Mouse (Mus musculus) naive thymus-derived CD4-positive, alpha-beta T cell, adult 2 months (primary cell): ENCODE data around the gene Scmh1.
"Not testable (repeated sequence)": the region's sequence is repeated elsewhere in the genome, so short reads cannot be mapped to it uniquely, and the experiment has no call there.

ENCODE experiments used
- DNase-seq: peaks from one replicate; pipeline ENCODE4 v3.0.0-alpha.2; 2011; ENCODE audit warnings: low read depth

Gene Scmh1

GRCm38 (mm10) chr4:120405144-120405805 is at the start of gene Scmh1:
Gene Scmh1 (plus strand): TSS chr4:120405281.
- DNase-seq, result peak; percentile 68

GRCm38 (mm10) chr4:120360011-120360521 is 45.0 kb upstream of the Scmh1 start:
- no peak for DNase-seq

GRCm38 (mm10) chr4:120364729-120365128 is 40.4 kb upstream of the Scmh1 start:
- no peak for DNase-seq

- DNase-seq, result no peak
Observed at GRCm38 (mm10) chr4:120365456-120365855, 39.6 kb upstream of the Scmh1 start.

- no peak for DNase-seq
Observed at GRCm38 (mm10) chr4:120368031-120368430, 37.0 kb upstream of the Scmh1 start.

GRCm38 (mm10) chr4:120368663-120369062 is 36.4 kb upstream of the Scmh1 start:
- peak; percentile 28 for DNase-seq

GRCm38 (mm10) chr4:120369156-120369555 is 35.9 kb upstream of the Scmh1 start:
- DNase-seq, result no peak

GRCm38 (mm10) chr4:120369861-120370366 is 35.2 kb upstream of the Scmh1 start:
- no peak for DNase-seq

- DNase-seq, result no peak
Observed at GRCm38 (mm10) chr4:120372838-120373237, 32.2 kb upstream of the Scmh1 start.

- DNase-seq, result no peak
Observed at GRCm38 (mm10) chr4:120373813-120374212, 31.3 kb upstream of the Scmh1 start.

- DNase-seq, result peak; percentile 63
Observed at GRCm38 (mm10) chr4:120380811-120381391, 24.2 kb upstream of the Scmh1 start.

GRCm38 (mm10) chr4:120385496-120385895 is 19.6 kb upstream of the Scmh1 start:
- no peak for DNase-seq

GRCm38 (mm10) chr4:120387496-120387895 is 17.6 kb upstream of the Scmh1 start:
- DNase-seq, result peak; percentile 13

- no peak for DNase-seq
Observed at GRCm38 (mm10) chr4:120387968-120388367, 17.1 kb upstream of the Scmh1 start.

- DNase-seq, result no peak
Observed at GRCm38 (mm10) chr4:120388998-120389542, 16.0 kb upstream of the Scmh1 start.

- DNase-seq, result no peak
Observed at GRCm38 (mm10) chr4:120389546-120389945, 15.5 kb upstream of the Scmh1 start.

GRCm38 (mm10) chr4:120391591-120391990 is 13.5 kb upstream of the Scmh1 start:
- DNase-seq, result no peak

- DNase-seq, result no peak
Observed at GRCm38 (mm10) chr4:120392341-120392740, 12.7 kb upstream of the Scmh1 start.

GRCm38 (mm10) chr4:120392748-120393147 is 12.3 kb upstream of the Scmh1 start:
- DNase-seq, result no peak

GRCm38 (mm10) chr4:120400251-120400650 is 4.8 kb upstream of the Scmh1 start:
- no peak for DNase-seq

- DNase-seq, result not testable (repeated sequence)
Observed at GRCm38 (mm10) chr4:120402105-120402504, 3.0 kb upstream of the Scmh1 start.

GRCm38 (mm10) chr4:120404247-120404646 is 834 bp upstream of the Scmh1 start:
- DNase-seq, result peak; percentile 8

GRCm38 (mm10) chr4:120404778-120405143 is 320 bp upstream of the Scmh1 start:
- no peak for DNase-seq
